Mouse (Mus musculus): ENCODE results near the gene Slc44a5.
"Not testable (repeated sequence)": the region's sequence is repeated elsewhere in the genome, so short reads cannot be mapped to it uniquely, and the experiment has no call there.

The Slc44a5 gene

DNA sequence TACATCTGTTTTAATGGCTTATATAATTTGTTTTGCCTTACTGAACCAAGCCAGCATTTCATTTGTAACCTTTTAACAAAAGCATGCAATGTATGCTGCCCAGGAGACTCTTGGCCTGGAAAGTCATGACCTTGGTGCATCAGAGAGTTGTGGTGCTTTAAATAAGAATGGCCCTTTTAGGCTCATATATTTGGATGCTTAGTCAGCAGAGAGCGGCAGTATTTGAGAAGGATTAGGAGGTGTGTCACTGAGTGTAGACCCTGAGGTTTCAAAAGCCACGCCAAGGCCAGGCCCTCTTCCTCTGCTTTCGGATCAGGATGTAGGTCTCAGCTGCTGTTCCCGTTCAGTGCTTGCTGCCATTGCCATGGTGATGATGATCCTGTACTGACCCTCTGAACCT is 3.8 kb upstream of the Slc44a5 start:
- DNase-seq (ENCODE audit: low spot score): no peak

DNA sequence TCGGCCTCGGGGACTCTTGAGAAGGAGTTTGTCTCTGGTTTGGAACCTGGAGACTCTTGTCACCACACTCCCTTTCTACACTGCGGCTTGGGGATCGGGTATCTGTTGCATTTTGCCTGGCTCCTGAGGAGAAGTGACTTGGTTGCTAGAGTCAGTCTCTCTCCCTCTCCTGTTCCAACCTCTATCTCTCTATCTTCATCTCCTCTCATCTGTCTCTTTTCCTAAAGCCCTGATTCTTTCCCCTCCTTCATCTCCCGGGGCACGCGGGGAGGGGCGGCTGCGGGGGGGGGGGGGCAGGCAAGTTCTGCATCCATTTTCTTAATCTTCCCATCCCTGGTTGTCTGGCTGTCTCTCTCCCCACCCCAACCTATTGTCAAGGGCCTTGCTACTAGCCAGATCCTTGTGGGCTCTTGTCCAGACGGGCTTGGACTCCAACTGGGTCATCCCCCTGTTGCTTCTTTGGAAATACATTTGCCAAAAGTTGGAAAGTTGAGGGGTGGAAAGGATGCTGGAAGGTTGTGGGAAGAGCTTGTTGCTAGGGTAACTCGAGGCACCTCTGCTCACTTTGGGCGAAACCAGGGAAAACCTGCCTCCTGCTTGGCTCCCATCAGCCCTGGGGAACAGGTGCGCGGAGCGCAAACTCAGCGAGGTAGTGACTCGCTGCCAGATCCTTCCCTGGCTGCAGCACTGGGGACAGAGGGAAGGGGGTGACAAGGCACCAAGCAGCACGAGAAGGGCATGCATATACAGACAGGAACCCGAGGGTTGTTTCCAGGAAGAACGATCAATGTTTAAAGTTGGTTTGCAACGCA is 919 bp downstream of the Slc44a5 start:
- no peak for DNase-seq (ENCODE audit: low spot score)

DNA sequence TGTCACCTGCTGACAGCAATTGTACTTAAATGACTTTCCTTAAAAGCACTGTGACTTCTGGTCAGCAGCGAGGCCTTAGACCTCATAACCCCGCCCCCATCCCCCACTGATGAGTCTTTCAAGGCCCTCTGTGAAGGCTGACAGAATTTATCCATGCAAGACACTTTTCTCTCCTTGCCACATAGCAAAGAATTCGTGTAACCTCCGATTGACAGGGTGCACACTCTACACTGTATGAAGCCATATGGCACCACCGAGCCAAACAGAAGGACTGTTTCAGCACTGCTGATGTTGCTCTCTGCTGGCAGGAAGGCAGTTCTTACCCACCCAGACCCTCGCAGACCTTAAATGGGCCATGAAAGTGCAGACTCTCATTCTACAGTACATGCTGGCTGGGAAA is 1.8 kb downstream of the Slc44a5 start:
- DNase-seq (ENCODE audit: low spot score): no peak

DNA sequence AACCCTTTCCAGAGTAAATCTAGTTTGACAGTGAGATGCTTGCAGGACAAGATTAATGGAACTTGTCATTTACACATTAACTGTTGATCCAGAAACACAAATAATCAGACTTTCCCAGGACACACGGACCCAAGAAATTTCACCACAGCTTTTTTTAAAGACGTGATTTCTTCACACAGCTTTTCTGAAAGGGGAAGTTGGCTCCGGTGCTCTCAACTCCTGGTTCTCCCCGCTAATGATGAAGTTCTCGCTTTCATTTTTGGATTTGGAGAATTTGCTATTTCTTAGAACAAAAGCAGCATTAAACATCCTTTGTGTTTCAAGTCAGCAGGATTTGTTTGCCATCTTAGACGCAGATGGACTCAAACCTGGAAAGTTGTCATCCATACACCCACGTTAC is 2.6 kb downstream of the Slc44a5 start:
- no peak for DNase-seq (ENCODE audit: low spot score)

DNA sequence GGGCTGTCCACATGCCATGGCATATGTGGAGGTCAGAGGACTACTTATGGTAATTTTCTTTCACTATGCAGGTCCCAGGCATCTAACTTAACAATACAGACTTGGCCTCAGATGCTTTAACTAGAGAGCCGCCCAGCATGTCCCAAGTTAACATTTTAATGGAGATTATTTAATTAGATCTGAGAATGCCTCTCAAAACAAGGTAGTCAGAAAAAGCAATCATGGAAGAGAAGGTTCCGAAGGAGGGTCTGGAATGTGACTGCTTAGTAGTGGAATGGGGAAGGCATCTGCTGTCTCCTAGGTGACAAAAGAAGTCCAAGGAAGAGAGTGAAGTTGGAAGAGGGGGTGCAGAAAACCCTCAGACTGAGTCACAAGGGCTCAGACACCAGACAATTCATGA is 7.4 kb downstream of the Slc44a5 start:
- no peak for DNase-seq (ENCODE audit: low spot score)

DNA sequence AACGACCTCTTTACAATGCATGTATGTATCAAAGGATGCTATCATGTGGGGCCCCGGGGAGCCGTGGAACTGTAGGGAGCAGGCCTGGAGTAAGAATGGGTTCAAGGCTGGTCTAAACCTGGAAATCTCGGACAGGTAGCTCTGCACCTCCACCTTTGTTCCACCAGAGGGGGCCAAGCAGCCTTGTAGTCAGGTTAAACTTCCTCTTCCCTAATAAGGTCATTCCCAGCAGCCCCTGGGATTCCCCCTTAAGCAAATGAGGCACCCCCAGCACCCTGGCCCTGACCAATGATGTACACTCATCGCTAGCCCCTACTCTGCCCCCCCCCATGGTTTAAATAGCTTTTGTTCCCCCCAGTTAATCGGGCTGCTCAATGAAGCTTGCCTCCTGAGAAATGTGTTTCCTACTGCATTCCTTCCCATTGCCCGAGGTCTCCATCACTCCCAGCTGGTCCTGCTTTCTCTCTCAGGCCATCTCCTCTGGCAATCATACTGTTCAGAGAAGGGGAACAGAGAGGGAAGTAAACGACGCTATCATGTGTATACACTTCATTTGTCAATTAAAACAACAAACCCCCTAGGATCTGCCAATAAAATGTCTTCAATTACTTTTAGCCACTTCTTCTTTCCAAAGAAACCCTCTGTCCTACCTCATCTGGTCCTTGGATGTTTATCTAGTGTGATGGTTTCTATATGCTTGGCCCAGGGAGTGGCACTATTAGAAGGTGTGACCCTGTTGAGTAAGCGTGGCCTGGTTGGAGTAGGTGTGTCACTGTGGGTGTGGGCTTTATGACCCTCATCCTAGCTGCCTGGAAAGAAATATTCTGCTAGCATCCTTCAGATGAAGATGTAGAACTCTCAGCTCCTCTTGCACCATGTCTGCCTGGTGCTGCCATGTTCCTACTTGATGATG is 11.4 kb downstream of the Slc44a5 start:
- DNase-seq (ENCODE audit: low spot score): no peak

DNA sequence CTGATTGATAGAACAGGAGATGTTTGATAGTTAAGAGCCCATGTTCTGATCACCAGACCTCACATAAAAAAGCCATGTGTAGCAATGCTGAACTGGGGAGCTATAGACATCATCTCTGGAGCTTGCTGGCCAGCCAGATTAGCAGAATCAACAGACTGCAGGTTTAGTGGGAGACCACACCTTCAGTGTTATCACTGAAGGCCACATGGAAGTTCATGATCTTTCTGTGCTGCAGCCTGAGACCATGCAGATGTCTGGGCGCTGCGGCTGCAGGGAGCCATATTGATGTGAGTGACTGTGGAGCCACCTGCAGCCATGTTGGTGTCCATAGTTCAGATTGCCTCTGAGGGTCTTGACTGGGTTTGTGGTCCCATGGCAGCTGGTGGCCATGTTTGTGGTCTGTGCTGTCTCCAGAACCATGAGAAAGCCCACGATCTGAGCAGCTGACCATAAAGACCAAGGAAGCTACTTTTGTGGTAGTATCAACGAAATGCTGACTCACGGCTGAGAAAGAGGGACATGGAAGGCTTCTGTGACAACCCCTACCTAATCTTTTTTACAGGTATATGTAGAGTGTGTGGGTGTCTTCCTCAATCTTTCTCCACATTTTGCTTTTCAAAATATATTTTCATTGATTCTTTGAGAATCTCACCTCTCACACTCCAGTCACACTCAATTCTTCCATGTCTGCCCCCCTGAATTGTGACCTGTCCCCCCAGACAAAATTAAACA is 26.7 kb downstream of the Slc44a5 start:
- DNase-seq (ENCODE audit: low spot score): no peak

DNA sequence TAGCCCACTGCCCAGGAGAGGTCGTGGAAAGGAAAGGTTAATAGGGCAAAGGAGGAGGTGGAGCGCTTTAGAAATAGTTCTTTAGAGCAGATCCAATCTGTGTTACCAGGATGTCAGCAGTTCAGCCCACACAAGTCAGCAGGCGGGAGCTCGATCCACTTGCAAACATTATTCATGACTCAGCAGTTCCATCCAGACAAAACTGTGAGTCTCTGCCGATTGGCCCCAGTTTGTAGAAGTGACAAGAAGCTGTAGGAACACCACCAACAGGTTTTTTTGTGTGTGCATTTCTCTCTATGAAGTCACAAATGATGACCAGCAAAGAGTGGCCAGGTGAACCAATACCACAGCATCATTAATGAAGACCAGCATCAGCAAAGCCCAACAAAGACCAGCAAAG is 28.1 kb downstream of the Slc44a5 start:
- no peak for DNase-seq (ENCODE audit: low spot score)

DNA sequence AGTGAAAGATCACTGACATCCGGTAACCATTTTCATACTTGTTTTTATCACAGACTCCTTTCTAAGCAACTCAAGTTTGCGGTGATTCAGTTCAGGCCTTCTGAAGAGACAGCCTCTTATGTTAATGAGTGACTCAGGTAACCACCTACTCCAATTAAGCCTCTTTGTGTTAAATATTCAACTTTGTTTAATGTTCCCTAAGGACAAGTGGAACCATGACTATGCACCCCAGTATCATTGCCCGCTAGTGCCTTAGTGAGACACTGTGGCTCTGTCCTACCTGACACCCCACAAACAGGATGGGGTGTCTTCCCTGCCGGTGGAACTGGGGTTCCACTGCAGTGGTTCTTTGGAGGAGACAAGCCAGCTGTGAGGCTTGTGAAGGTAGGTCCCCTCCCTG is 73.6 kb downstream of the Slc44a5 start:
- no peak for DNase-seq (ENCODE audit: low spot score)

DNA sequence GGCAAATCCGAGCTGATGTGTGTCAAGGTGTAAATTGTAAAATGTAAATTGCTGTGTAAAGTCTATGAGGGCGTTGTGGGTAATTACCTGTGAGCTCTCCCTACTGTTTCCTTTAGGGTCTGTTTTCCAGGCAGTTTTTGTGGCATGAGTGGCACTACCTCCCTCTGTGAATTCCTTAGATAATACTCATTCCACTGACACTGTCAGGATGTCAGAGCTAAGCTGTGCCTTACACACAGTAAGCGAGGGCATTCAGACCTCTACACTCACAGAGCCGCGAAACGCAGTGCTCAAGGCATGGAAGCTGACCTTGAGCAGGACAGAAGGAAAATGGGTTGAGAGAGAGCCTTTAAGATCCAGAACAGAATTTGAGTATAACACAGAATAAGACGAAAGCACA is 80.1 kb downstream of the Slc44a5 start:
- DNase-seq (ENCODE audit: low spot score): no peak

DNA sequence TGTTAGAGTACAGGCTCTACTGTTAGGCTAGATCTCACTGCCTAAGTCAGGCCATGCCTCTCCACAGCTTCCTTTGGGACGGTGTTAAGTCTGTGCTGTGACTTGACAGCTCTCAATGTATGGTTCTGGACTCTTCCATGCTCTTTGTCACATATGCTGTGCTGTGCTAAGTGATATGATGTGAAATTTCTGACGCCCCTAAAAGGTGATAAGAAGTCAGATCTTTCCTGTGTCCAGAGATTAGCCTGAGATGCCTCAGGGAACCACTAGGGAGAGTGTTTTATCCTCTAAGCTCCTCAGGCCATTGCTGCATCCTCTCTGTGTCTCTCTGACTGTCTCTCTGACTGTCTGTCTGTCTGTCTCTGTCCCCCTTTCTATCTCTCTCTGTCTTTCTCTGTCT is 84.2 kb downstream of the Slc44a5 start:
- no peak for DNase-seq (ENCODE audit: low spot score)

DNA sequence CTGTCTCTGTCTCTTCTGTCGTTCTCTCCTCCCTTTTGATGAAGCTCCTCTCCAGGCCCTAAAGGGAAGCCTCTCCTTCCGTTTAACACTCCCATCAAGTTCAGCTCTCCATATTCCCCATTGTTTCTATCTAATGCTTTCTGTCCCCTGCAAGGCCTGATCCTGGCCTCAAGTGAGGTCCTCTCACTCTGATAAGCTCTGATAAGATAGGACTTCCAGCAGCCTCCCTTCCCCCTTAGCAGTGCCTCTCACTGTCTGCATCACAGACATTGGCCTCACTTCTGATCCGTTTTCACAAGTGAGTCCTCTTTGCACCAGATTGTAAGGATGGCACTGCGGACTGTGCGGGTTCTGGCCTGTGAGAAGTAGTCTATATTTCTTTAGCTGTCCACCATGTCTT is 85.0 kb downstream of the Slc44a5 start:
- no peak for DNase-seq (ENCODE audit: low spot score)

DNA sequence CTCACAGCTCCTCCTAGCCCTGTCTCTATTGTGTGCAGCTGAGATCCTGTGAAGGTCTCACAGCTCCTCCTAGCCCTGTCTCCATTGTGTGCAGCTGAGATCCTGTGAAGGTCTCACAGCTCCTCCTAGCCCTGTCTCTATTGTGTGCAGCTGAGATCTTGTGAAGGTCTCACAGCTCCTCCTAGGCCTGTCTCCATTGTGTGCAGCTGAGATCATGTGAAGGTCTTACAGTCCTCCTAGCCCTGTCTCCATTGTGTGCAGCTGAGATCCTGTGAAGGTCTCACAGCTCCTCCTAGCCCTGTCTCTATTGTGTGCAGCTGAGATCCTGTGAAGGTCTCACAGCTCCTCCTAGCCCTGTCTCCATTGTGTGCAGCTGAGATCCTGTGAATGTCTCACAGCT is 98.8 kb downstream of the Slc44a5 start:
- DNase-seq (ENCODE audit: low spot score): not testable (repeated sequence)

DNA sequence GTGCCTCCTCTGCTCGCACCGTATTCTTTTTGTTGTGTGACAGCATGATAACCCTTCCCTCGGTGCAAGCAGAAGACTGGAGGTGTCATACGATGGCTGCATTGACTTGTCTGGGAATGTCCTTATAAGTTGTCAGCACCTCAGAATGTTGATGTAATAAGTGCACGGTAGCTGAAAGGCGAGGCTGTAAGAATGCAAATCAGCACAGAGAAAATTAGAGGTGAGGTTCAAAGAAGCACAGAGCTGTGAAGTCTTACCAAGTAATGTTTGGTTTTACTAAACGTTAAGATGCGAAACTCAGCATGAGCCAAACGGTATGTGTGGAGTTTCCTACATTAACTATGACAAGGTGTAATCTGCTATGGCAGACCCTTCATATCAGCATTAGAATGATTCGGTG is 102.5 kb downstream of the Slc44a5 start:
- DNase-seq (ENCODE audit: low spot score): no peak

DNA sequence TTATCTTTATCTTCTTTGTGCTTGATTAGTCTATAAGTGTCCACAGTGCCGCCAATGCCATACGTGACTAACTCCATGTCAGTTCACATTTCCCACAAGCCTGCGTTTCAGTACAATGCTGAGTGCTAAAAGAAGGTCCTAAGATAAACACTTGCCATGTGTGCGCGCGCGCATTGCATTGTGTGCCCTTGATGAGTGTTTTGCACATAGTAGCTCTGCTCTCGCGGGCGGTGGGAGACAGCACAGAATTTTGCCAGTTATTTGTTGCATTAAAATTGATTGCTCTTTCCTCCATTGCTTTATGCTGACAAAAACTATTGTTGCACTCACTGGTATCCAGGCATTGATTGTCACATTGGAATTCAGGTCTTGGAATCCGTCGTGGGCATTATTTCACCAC is 108.5 kb downstream of the Slc44a5 start:
- DNase-seq (ENCODE audit: low spot score): no peak

DNA sequence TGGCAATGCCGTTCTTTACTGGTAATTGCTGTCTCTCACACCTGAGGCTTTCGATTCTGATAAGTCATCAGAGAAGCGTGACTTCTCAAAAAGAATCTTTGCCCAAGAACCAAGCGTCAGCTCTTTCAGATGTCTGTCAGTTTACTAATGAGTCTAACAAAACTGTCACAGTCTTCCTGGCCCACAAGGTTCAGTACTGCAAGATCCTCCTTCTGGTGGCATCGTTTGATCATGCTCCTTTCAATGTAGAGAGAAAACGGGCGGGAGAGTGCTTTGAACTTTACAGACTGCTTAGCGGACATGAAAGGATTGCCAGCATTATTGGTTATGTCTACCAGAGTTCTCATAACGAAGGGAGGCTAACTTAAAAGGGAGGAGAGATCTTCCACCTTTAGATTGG is 109.0 kb downstream of the Slc44a5 start:
- DNase-seq (ENCODE audit: low spot score): no peak

DNA sequence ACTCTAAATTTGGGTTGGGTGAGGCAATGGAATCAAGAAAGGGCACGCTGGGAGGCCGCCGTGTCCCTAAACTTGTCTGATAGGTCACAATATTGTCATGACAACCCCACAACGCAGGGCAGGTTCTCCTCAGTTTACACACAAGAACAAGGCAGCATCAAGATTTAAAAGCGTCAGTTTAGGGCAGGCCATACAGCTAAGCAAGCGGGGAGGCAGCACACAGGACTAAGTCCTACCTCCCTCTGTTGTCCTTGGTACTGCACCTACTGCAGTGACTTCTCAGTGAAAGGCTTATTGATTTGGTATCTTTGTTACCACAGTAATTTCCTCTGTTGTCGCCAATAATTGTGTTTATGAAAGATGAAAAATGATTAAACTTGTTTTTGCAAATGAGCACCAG is 109.7 kb downstream of the Slc44a5 start:
- no peak for DNase-seq (ENCODE audit: low spot score)

DNA sequence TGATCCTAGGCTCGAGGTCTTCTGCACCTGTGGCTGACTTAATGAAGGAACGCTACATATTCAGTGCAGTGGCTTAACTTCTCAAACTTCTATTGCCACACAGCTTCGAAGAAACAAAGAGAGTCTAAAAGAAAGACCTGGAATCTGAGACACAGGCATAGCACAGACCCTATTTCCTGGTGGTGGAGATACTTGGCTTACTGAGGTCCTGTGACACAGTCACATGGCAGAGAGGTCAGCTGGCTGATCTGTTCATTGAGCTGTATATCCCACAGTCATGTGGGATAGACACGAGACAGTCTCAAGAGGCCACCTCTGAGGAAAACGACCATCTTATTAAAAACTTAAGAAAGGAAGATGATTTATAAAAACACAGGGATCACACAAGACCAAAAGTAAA is 116.8 kb downstream of the Slc44a5 start:
- no peak for DNase-seq (ENCODE audit: low spot score)

DNA sequence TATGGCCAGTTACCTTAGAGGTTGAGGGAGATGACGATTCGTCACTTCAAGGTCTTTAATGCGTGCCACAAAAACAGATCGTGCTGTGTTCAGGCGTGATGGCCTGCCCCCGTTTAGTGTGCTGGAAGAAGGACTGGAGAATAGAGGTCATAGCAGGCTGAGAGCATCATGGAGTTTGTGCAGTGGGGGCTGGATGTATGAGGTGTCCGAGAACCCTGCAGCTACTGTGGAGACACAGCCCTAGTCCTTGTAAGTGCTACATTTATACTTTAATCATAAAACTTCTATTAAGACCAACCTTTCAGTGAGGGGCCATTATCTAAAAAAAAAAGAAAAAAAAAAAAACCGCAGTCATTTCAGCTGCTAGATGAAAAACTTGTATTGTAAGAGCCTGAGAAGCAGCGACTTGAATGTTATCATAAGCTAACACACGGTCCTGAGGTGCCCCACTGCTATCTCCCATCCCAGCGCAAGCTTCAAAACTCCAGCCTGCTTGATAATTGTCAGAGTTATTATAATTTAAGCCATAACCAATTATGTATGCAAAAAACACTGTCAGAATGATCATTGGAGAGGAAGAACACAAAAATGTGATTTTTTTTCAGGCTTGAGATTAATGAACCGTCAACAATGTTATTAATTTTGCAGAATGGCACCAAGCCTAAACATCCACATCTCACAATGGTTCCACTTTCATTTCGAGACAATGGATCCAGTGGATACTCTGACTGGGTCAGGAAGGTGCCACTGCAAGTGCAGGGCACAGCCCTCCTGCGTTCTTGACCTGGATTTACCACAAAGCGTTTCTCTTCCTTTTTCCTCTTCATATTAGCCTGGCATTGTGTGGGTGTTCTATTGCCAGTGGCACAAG is 118.5 kb downstream of the Slc44a5 start:
- DNase-seq (ENCODE audit: low spot score): no peak

DNA sequence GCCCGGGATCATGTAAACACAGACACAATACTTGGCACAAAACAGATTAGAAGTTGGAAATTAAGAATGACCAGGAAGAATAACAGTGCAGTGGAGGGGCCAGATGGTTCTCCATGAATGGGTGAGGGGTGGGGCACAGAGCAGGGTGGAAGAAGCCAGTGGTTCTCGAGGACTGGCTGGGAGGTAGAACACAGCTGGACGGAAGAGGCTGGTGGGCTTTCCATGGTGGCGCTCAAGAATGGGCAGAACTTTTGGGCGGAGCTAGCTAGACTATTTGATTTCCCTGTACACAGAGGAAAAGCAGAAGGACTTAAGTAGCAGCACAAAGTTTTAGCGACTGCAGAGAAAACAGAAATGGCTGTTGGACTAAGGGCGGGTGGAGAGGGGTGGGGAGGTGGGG is 119.2 kb downstream of the Slc44a5 start:
- no peak for DNase-seq (ENCODE audit: low spot score)

DNA sequence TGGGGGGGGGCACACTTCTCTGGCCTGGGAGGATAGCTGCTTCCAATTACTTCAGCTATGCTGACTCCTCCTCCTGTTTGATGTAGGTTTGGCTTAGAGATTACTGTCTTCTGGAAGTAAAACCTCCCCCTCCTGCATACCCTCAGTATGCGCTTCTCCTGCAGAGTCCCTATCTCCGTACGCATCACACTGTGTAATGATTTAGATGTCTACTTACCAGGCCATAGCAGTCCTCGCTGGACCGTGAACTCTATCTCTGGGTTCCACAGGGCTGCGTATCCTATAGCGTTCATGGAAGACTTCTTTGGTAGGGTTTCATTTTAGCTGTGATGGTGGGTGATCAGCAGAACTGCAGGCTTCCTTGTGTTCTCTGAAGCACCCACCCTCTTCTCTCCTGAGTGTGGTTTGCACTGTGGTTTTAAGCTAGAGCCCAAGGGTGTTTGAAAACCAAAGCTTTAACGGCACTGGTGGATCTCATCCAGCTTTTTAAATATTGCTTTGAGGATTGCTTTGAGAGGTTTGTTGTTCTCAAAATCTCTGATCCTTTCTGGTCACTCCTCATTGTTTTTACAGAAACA is 120.6 kb downstream of the Slc44a5 start:
- DNase-seq (ENCODE audit: low spot score): no peak

All from urinary bladder, postnatal 25 days (tissue).